Mouse (Mus musculus) adipocyte (in vitro differentiated cells): ENCODE results near the gene St5.

ENCODE experiments used
- DNase-seq: peaks from one replicate; pipeline ENCODE4 v3.0.0-alpha.2; 2016; ENCODE audit warnings: low spot score

St5 gene

GRCm38 (mm10) chr7:109608831-109609230 is 94.6 kb downstream of the St5 start:
- no peak for DNase-seq

GRCm38 (mm10) chr7:109606994-109607610 is 96.3 kb downstream of the St5 start:
- DNase-seq, result no peak

GRCm38 (mm10) chr7:109602562-109602961 is 100.8 kb downstream of the St5 start:
- no peak for DNase-seq

- peak; percentile 42 for DNase-seq
These were observed 101.4 kb downstream of the St5 start for GRCm38 (mm10) chr7:109602022-109602421.

- DNase-seq, result peak; percentile 84
These were observed 102.7 kb downstream of the St5 start for GRCm38 (mm10) chr7:109600702-109601101.

- DNase-seq, result no peak
These were observed 103.4 kb downstream of the St5 start for GRCm38 (mm10) chr7:109599998-109600397.

GRCm38 (mm10) chr7:109594845-109595531 is 108.4 kb downstream of the St5 start:
- no peak for DNase-seq

- DNase-seq, result no peak
These were observed 109.4 kb downstream of the St5 start for GRCm38 (mm10) chr7:109593992-109594391.

GRCm38 (mm10) chr7:109592184-109592583 is 111.2 kb downstream of the St5 start:
- peak; percentile 35 for DNase-seq

GRCm38 (mm10) chr7:109590576-109590975 is 112.8 kb downstream of the St5 start:
- DNase-seq, result no peak

- DNase-seq, result no peak
These were observed 114.4 kb downstream of the St5 start for GRCm38 (mm10) chr7:109588990-109589389.

- no peak for DNase-seq
These were observed 115.3 kb downstream of the St5 start for GRCm38 (mm10) chr7:109588145-109588544.

- DNase-seq, result no peak
These were observed 118.9 kb downstream of the St5 start for GRCm38 (mm10) chr7:109584467-109584866.

GRCm38 (mm10) chr7:109580489-109580888 is 122.9 kb downstream of the St5 start:
- no peak for DNase-seq

- DNase-seq, result no peak
These were observed 123.7 kb downstream of the St5 start for GRCm38 (mm10) chr7:109579585-109580307.

- no peak for DNase-seq
These were observed 124.4 kb downstream of the St5 start for GRCm38 (mm10) chr7:109578880-109579584.

- DNase-seq, result peak; percentile 84
These were observed 126.8 kb downstream of the St5 start for GRCm38 (mm10) chr7:109576321-109577314.

- DNase-seq, result no peak
These were observed 129.2 kb downstream of the St5 start for GRCm38 (mm10) chr7:109574166-109574565.

GRCm38 (mm10) chr7:109568391-109568892 is 135.0 kb downstream of the St5 start:
- DNase-seq, result no peak

- no peak for DNase-seq
These were observed 136.3 kb downstream of the St5 start for GRCm38 (mm10) chr7:109566841-109567768.
